Mouse (Mus musculus) CD4-positive, CD25-positive, alpha-beta regulatory T cell (primary cell): ENCODE data around the gene Mypop. TPM values are rescaled to one million over a fixed set of nuclear protein-coding genes. Genes with fewer than 3 reads are reported as not detected.

ENCODE experiments used
- polyA plus RNA-seq: library from polyadenylated mRNA; unstranded; fragments of 100-300 nt; shearing (Covaris generic); gene quantifications from one replicate; pipeline ENCODE4 v1.2.1, GENCODE M21; 2017

Mypop gene
- polyA plus RNA-seq = 10.7 TPM

DNA sequence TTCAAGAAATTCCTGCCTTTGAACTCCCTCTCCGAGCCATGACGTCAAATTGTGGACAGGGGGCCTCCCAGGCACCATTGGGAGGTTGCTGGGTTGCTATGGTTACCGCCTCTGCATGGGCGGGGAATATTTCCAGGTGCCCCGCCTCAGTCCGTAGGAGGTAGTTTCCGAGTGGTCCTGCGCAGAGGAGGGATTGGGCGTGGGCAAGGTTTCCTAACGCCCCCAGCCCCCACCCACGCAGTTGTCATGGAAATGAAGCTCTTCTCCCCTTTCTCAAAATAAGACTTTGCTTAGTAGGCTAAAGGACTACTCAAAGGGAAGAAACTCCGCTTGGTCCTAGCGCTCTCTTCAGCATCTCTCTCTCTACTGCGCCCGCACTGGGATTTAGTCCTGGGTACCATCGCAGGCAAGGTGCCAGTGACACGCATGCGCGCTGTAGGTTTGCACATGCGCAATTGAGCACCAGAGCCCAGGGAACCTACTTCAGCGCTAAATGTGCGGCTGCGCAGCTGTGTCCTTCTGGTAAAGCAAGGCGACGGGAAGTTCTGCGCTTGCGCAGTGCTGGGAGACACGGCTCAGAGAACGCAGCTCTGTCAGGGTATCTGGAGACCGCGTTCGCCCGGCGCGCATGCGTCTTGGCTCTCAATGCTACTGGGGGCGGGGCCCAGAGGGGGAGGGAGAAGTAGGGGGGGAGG, at the start of gene Mypop:
Gene Mypop (plus strand): TSS at position 645 of the 695 bp plus-strand sequence.

DNA sequence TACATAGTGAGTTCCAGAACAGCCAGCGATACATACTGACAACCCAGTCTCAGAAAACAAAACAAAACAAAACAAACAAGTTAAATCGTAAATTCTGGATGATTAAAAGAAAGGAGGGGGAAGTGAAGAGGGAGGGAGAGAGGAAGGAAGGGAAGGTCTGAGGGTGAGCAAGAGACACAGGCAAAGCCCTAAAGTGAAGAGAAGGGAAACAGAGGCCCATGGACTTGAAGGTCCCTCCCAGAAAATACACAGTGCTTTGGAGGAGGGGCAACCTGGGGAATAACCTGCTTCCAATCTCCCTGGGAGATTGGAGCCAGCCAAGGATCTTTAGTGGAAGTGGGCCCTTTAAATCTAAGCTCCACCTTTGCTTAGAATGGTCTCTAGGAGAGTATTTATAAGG, 3.9 kb upstream of the Mypop start, which contains the start of gene Nanos2:
Gene Nanos2 (plus strand): TSS at position 301 of the 400 bp plus-strand sequence.

DNA sequence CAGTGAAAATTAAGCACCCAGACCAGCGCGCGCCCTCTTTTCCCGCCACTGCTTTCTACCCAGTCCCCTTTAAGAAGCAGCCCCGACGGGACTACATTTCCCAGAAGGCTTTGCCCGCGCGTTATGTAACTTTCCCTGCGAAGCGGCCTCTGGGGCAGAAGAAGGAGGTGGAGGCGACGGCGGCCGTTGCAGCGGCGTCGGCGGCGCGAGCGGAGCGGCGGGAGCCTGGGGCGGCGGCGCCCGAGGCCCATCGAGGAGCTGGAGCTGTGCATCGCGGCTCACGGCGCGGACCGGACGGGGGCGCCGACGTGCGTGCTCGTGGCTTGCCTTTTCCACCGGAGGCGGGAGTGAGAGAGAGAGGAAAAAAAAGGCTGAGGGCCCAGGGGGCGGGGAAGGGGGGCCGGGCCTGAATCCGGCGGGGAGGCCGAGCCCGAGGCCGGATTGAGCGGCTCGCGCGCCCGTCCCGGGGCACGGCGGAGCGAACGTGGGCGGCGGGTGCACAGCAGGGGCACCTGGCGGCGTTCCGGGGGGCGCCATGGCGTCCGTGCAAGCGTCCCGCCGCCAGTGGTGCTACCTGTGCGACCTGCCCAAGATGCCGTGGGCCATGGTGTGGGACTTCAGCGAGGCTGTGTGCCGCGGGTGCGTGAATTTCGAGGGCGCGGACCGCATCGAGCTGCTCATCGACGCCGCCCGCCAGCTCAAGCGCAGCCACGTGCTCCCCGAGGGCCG, 13.0 kb downstream of the Mypop start, which contains the start of gene Irf2bp1:
Gene Irf2bp1 (plus strand): TSS at position 143 of the 729 bp plus-strand sequence.

DNA sequence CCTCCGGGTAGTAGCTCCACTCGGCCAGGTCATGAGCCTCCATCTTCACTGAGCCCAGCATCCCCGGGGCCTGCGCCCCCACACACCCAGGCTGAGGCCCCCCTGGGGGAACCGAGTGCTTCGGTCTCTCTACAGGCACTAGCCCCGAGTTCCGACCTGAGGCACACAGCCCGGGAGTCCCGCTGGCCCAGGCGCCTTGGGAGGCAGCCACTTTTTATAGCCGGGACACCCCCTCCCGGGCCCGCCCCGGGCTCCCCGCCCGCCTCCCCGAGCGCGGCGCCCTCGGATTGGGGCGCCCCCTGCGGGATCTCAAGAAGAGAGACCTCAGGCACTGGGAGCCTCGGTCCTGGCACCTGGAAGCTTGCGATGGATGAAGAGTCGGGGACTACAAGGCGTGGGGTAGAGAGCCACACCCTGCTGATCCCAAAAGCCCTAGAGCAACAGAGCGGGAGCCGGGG, 32.3 kb downstream of the Mypop start, which contains the start of gene Foxa3:
Gene Foxa3 (minus strand): TSS at position 182 of the 458 bp plus-strand sequence.

DNA sequence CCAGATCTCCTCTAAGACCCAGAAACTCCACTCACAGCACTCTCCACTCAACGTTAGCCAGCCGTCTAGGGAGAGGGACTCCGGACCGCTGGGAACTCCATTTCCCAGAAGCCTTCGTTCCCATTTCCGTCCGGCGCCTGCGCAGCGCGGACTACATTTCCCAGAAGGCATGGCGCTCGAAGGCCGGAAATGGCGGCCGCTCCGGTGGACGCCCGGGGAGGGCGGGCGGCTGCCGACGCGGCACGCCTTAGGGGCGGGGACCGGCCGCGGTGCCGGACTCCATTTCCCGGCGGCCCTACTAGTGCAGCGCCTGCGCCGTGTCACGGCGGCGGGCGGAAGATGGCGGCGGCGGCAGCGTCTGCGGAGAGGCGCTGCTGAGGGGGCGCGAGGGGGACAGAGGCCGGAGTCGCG, 33.1 kb downstream of the Mypop start, which contains the start of gene Sympk:
Gene Sympk (plus strand): TSS at position 282 of the 411 bp plus-strand sequence.

Other genes starting within 250 kb of the Mypop start
- not detected for gene Psg19, start 192.7 kb upstream of the Mypop start, polyA plus RNA-seq
- gene Psg17, start 169.6 kb upstream of the Mypop start, polyA plus RNA-seq = not detected
- 0.12 TPM for gene Mill2, start 151.3 kb upstream of the Mypop start, polyA plus RNA-seq
- 122 TPM for gene Pglyrp1, start 119.9 kb upstream of the Mypop start, polyA plus RNA-seq
- 49.0 TPM for gene Ccdc61, start 80.8 kb upstream of the Mypop start, polyA plus RNA-seq
- gene Nova2, start 65.4 kb upstream of the Mypop start, polyA plus RNA-seq = 0.04 TPM
- not detected for gene Nanos2, start 3.8 kb upstream of the Mypop start, polyA plus RNA-seq
- gene Irf2bp1, start 12.8 kb downstream of the Mypop start, polyA plus RNA-seq = 48.7 TPM
- gene Foxa3, start 32.3 kb downstream of the Mypop start, polyA plus RNA-seq = not detected
- 26.0 TPM for gene Sympk, start 33.1 kb downstream of the Mypop start, polyA plus RNA-seq
- not detected for gene Rsph6a, start 63.4 kb downstream of the Mypop start, polyA plus RNA-seq
- 0.07 TPM for gene Dmwd, start 85.0 kb downstream of the Mypop start, polyA plus RNA-seq
- 0.48 TPM for gene Dmpk, start 92.6 kb downstream of the Mypop start, polyA plus RNA-seq
- gene Six5, start 103.3 kb downstream of the Mypop start, polyA plus RNA-seq = 0.31 TPM
- 0.31 TPM for gene Gm4969, start 127.1 kb downstream of the Mypop start, polyA plus RNA-seq
- gene Fbxo46, start 128.6 kb downstream of the Mypop start, polyA plus RNA-seq = 24.0 TPM
- 13.9 TPM for gene Qpctl, start 158.0 kb downstream of the Mypop start, polyA plus RNA-seq
- gene Snrpd2, start 158.5 kb downstream of the Mypop start, polyA plus RNA-seq = 39.9 TPM
- gene Gipr, start 174.9 kb downstream of the Mypop start, polyA plus RNA-seq = 0.10 TPM
- gene Eml2, start 185.2 kb downstream of the Mypop start, polyA plus RNA-seq = 24.7 TPM
- gene Gpr4, start 221.3 kb downstream of the Mypop start, polyA plus RNA-seq = 0.20 TPM
- gene Opa3, start 237.1 kb downstream of the Mypop start, polyA plus RNA-seq = 22.4 TPM